Mouse (Mus musculus): ENCODE measurements around the gene Eif3b. TPM values are rescaled to one million over a fixed set of nuclear protein-coding genes. Genes with fewer than 3 reads are reported as not detected.

The Eif3b gene
- polyA plus RNA-seq, 1 experiment from 2014 or later: 210 TPM

- ATAC-seq (ENCODE audit: insufficient number of reproducible peaks, low FRiP score, low TSS enrichment, low read depth): peak; percentile 93
- under 1% methylated on average over 62 of the region's 63 CpGs for WGBS
- peak within 1 kb of the TSS; percentile 57 for H3K9ac ChIP-seq (ENCODE audit: low read length)
- H3K36me3 ChIP-seq (ENCODE audit: control insufficient read depth, insufficient read depth, low read length): no peaks in the 10 kb centered on the region
- peaks cover 5% of the 10 kb centered on the region; the same call in 1 of the 2 replicates for H3K4me1 ChIP-seq (ENCODE audit: control insufficient read depth, insufficient read depth, low read length)
- H3K9me3 ChIP-seq (ENCODE audit: control insufficient read depth, low read length): no peaks in the 10 kb centered on the region
- no peaks in the 10 kb centered on the region for H3K27me3 ChIP-seq (ENCODE audit: control insufficient read depth, insufficient read depth, low read length)
- H3K27ac ChIP-seq (replicated peaks; ENCODE audit: low read depth, low read length): no peak within 1 kb of the TSS
- peak within 1 kb of the TSS; percentile 96 for H3K4me2 ChIP-seq (ENCODE audit: low read depth, severe bottlenecking)
- H3K4me3 ChIP-seq (ENCODE audit: low read depth, low read length): peak within 1 kb of the TSS; percentile 62
- peak; percentile 99 for DNase-seq (ENCODE audit: low spot score)
These were observed 30.2 kb upstream of the Eif3b start, which contains the start of gene Snx8 for GRCm38 (mm10) chr5:140388588-140389576. Gene Snx8, minus strand, starts transcription at chr5:140389262.

- no peak overlapping the region for H3K9ac ChIP-seq (ENCODE audit: low read length)
- H3K4me2 ChIP-seq (ENCODE audit: low read depth, severe bottlenecking): peak overlapping the region; percentile 96
- 58% methylated on average over 3 of the region's 3 CpGs for WGBS
- ATAC-seq (ENCODE audit: insufficient number of reproducible peaks, low FRiP score, low TSS enrichment, low read depth) (0 out of 2 replicates have a peak, but pooled peaks have one; percentile 42), DNase-seq (ENCODE audit: low spot score) (no peak)
- no peaks in the 10 kb centered on the region for H3K36me3 ChIP-seq (ENCODE audit: control insufficient read depth, insufficient read depth, low read length)
- peak overlapping the region; percentile 62 for H3K4me3 ChIP-seq (ENCODE audit: low read depth, low read length)
- H3K27me3 ChIP-seq (ENCODE audit: control insufficient read depth, insufficient read depth, low read length): no peaks in the 10 kb centered on the region
- H3K9me3 ChIP-seq (ENCODE audit: control insufficient read depth, low read length): no peaks in the 10 kb centered on the region
- peaks cover 4% of the 10 kb centered on the region; the same call in 1 of the 2 replicates for H3K4me1 ChIP-seq (ENCODE audit: control insufficient read depth, insufficient read depth, low read length)
- H3K27ac ChIP-seq (replicated peaks; ENCODE audit: low read depth, low read length): no peak overlapping the region
These were observed 29.5 kb upstream of the Eif3b start for GRCm38 (mm10) chr5:140389647-140390046.

- ATAC-seq (ENCODE audit: insufficient number of reproducible peaks, low FRiP score, low TSS enrichment, low read depth): no peak
- H3K4me2 ChIP-seq (ENCODE audit: low read depth, severe bottlenecking): no peak overlapping the region
- H3K36me3 ChIP-seq (ENCODE audit: control insufficient read depth, insufficient read depth, low read length): no peaks in the 10 kb centered on the region
- H3K9ac ChIP-seq (ENCODE audit: low read length): no peak overlapping the region
- H3K4me1 ChIP-seq (ENCODE audit: control insufficient read depth, insufficient read depth, low read length): peaks cover 4% of the 10 kb centered on the region; the same call in 1 of the 2 replicates
- no peak overlapping the region for H3K27ac ChIP-seq (replicated peaks; ENCODE audit: low read depth, low read length)
- 68% methylated on average over 1 of the region's 1 CpGs for WGBS
- no peaks in the 10 kb centered on the region for H3K27me3 ChIP-seq (ENCODE audit: control insufficient read depth, insufficient read depth, low read length)
- H3K4me3 ChIP-seq (ENCODE audit: low read depth, low read length): no peak overlapping the region
- no peak for DNase-seq (ENCODE audit: low spot score)
- no peaks in the 10 kb centered on the region for H3K9me3 ChIP-seq (ENCODE audit: control insufficient read depth, low read length)
These were observed 27.7 kb upstream of the Eif3b start for GRCm38 (mm10) chr5:140391435-140391834.

GRCm38 (mm10) chr5:140391981-140392380 lies 27.1 kb upstream of the Eif3b start:
- Histone ChIP-seq H3K9me3 (ENCODE audit: control insufficient read depth, low read length) (no peaks in the 10 kb centered on the region), H3K9ac (ENCODE audit: low read length) (no peak overlapping the region), H3K36me3 (ENCODE audit: control insufficient read depth, insufficient read depth, low read length) (no peaks in the 10 kb centered on the region), H3K4me3 (ENCODE audit: low read depth, low read length) (no peak overlapping the region), H3K27ac (replicated peaks; ENCODE audit: low read depth, low read length) (no peak overlapping the region), H3K4me1 (ENCODE audit: control insufficient read depth, insufficient read depth, low read length) (peaks cover 4% of the 10 kb centered on the region; the same call in 1 of the 2 replicates), H3K27me3 (ENCODE audit: control insufficient read depth, insufficient read depth, low read length) (no peaks in the 10 kb centered on the region), H3K4me2 (ENCODE audit: low read depth, severe bottlenecking) (no peak overlapping the region)
- ATAC-seq (ENCODE audit: insufficient number of reproducible peaks, low FRiP score, low TSS enrichment, low read depth) (no peak), DNase-seq (ENCODE audit: low spot score) (no peak)
- 90% methylated on average over 5 of the region's 5 CpGs for WGBS

GRCm38 (mm10) chr5:140392701-140393100 lies 26.4 kb upstream of the Eif3b start:
- H3K4me3 ChIP-seq (ENCODE audit: low read depth, low read length): no peak overlapping the region
- no peak overlapping the region for H3K27ac ChIP-seq (replicated peaks; ENCODE audit: low read depth, low read length)
- H3K9me3 ChIP-seq (ENCODE audit: control insufficient read depth, low read length): no peaks in the 10 kb centered on the region
- H3K27me3 ChIP-seq (ENCODE audit: control insufficient read depth, insufficient read depth, low read length): no peaks in the 10 kb centered on the region
- DNase-seq (ENCODE audit: low spot score) (no peak), ATAC-seq (ENCODE audit: insufficient number of reproducible peaks, low FRiP score, low TSS enrichment, low read depth) (no peak)
- WGBS: 89% methylated on average over 3 of the region's 3 CpGs
- no peak overlapping the region for H3K4me2 ChIP-seq (ENCODE audit: low read depth, severe bottlenecking)
- H3K9ac ChIP-seq (ENCODE audit: low read length): no peak overlapping the region
- peaks cover 4% of the 10 kb centered on the region; the same call in 1 of the 2 replicates for H3K4me1 ChIP-seq (ENCODE audit: control insufficient read depth, insufficient read depth, low read length)
- no peaks in the 10 kb centered on the region for H3K36me3 ChIP-seq (ENCODE audit: control insufficient read depth, insufficient read depth, low read length)

- no peak for DNase-seq (ENCODE audit: low spot score)
These were observed 22.8 kb upstream of the Eif3b start for GRCm38 (mm10) chr5:140396166-140396940.

GRCm38 (mm10) chr5:140402640-140403270 lies 16.4 kb upstream of the Eif3b start:
- H3K27ac ChIP-seq (replicated peaks; ENCODE audit: low read depth, low read length): no peak overlapping the region
- H3K4me3 ChIP-seq (ENCODE audit: low read depth, low read length): no peak overlapping the region
- peaks cover 6% of the 10 kb centered on the region; the same call in 1 of the 2 replicates for H3K4me1 ChIP-seq (ENCODE audit: control insufficient read depth, insufficient read depth, low read length)
- no peak overlapping the region for H3K9ac ChIP-seq (ENCODE audit: low read length)
- no peak for DNase-seq (ENCODE audit: low spot score)
- no peaks in the 10 kb centered on the region for H3K27me3 ChIP-seq (ENCODE audit: control insufficient read depth, insufficient read depth, low read length)
- H3K4me2 ChIP-seq (ENCODE audit: low read depth, severe bottlenecking): no peak overlapping the region
- 66% methylated on average over 4 of the region's 4 CpGs for WGBS
- no peaks in the 10 kb centered on the region for H3K36me3 ChIP-seq (ENCODE audit: control insufficient read depth, insufficient read depth, low read length)
- no peaks in the 10 kb centered on the region for H3K9me3 ChIP-seq (ENCODE audit: control insufficient read depth, low read length)
- ATAC-seq (ENCODE audit: insufficient number of reproducible peaks, low FRiP score, low TSS enrichment, low read depth): no peak

More at GRCm38 (mm10) chr5:140396166-140396940, 22.8 kb upstream of the Eif3b start:
- 62% methylated on average over 8 of the region's 8 CpGs for WGBS
- no peak overlapping the region for H3K27ac ChIP-seq (replicated peaks; ENCODE audit: low read depth, low read length)
- H3K36me3 ChIP-seq (ENCODE audit: control insufficient read depth, insufficient read depth, low read length): no peaks in the 10 kb centered on the region
- no peak overlapping the region for H3K4me3 ChIP-seq (ENCODE audit: low read depth, low read length)
- ATAC-seq (ENCODE audit: insufficient number of reproducible peaks, low FRiP score, low TSS enrichment, low read depth): no peak
- H3K9me3 ChIP-seq (ENCODE audit: control insufficient read depth, low read length): no peaks in the 10 kb centered on the region
- no peaks in the 10 kb centered on the region for H3K4me1 ChIP-seq (ENCODE audit: control insufficient read depth, insufficient read depth, low read length)
- no peaks in the 10 kb centered on the region for H3K27me3 ChIP-seq (ENCODE audit: control insufficient read depth, insufficient read depth, low read length)
- H3K4me2 ChIP-seq (ENCODE audit: low read depth, severe bottlenecking): no peak overlapping the region
- H3K9ac ChIP-seq (ENCODE audit: low read length): no peak overlapping the region

All from limb, embryonic 11.5 days (tissue).